Mouse (Mus musculus): ENCODE data around the gene Msl2.

Msl2 gene

DNA sequence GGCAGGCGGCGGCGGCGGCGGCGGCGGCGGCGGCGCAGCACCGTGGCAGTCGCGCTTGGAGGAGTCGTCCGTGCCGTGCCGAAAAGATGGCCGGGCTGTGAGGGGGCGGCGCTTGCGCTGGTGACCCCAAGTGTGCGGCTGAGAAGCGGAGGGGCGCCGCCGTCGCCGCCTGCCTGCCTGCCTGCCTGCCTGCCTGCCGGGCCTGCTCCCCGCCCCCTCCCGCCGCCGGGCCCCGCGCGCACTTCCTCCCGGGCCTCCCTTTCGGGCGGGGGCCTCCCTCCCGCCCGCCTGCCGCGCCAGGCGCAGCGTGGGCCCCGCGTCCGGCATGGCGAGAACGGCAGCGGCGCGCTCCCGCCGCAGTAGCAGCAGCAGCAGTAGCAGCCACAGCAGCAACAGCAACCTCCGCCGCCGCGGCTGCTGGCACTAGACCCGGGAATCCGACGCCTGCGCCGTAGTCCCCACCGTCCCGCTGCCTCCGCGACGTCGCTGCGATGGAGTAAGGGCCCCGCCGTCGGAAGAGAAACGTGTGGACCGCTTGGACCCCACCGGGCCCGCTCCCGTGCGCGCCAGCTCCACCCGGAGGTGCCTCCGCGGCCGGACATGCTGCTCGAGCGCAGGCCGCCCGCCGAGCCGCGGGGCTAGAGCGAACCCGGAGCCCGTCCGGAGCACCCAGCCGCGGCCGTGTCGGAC is 576 bp downstream of the Msl2 start:
- no peak for DNase-seq (ENCODE audit: low read depth, low spot score)

DNA sequence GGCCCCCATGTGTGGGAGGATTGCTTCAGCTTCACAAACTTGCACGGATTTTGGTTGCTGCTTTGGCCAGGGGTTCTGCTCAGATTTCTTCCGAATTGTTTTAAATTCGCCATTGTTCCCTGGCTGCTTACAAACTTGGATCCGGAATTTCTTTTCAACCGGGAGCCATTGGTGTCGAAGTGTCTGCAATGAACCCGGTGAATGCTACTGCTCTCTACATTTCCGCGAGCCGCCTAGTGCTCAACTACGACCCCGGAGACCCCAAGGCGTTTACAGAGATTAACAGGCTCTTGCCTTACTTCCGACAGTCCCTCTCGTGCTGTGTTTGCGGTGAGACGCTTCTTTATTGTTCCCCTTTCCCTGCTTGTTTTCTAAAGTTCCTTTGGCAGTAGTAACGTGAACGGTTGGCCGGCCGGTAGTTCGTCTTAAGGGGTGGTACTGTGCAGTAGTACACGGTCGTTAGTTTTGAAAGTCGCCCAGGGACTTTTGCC is 1.2 kb downstream of the Msl2 start:
- no peak for DNase-seq (ENCODE audit: low read depth, low spot score)

DNA sequence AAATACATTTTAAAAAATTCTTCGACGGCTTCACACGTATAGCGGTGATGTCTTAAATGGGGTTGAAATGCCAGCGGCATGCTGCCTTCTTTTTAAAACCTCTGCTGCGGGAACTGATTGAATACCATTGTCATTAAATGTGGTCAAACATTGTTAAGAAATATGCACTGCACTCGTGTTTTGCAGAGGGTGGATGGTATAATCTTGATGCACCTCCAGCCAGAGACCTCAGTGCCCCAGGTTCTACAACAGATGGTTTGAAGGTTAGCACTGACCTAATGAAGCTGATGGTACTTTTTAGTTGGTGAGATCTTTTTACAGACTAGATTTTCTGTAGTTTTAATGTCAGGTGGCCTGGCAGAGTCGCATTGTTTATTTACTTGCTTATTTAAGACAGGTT is 1.8 kb downstream of the Msl2 start:
- no peak for DNase-seq (ENCODE audit: low read depth, low spot score)

DNA sequence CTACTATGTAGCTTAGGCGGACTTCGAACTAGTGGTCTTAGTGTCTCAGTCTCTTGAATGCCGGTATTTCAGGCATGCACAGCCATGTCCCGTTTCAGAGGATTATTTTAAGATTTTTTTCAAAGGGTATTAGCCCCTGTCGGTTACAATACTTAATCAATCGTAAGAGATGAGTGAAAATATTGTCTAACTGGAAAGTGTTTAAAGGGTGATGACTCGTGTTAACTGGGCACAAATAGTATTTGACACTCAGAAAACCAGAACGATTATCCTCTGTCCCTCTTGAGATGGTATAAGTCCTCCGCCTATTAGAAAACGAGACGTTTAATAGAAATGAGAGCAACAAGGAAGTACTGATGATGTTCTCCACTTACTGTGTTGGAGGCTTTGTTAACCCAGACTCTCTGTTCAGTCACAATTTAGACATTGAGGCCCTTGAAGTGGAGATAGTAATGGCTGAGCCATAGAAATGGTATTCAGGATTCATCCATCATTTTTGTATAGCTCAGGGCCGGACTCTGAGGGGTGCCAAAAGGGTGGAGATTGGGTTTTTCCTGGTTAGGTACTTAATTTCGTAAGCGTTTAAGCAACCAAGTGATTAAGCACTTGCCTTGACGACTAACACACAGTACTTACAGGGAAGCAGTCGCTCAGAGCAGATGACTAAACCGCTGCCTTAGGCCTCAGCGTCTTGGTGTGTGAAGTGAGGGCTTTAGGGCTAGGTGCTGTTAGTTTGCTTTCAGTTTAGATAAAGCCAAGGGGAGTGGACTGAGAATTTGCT is 2.4 kb downstream of the Msl2 start:
- DNase-seq (ENCODE audit: low read depth, low spot score), result no peak

DNA sequence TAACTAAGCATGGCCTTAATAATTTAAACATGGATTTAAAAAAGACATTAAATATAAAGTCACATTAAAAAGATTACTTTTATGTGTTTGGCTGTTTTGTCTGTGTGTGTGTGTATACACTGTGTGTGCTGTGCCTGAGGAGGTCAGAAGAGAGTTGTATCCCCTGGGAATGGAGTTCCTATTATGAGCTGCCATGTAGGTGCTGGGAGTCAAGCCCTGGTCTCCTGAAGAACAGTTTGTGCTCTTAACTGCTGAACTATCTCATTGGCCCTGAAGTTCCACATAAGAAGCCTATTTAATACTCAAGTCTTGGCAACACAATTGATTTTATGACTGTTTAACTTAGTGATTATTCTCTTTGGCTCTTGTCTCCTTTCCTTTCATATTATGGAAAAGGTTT is 3.6 kb downstream of the Msl2 start:
- DNase-seq (ENCODE audit: low read depth, low spot score), result no peak

DNA sequence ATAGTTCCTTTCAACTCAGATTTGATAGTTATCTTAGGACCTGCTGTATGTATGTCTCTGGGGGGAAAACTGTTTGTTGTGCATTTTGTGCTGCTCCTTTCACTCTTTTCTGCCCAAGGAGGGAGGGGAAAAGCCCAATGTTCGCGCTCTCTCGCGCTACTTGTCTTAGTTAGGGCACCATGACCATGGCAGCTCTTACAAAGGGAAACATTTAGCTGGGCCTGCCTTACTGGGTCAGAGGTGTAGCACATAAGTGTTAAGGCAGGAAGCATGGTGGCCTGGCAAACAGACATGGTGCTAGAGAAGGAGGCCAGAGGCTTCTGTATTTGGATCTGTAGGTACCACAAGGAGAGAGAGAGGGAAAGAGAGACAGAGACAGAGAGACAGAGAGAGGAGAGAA is 4.7 kb downstream of the Msl2 start:
- no peak for DNase-seq (ENCODE audit: low read depth, low spot score)

DNA sequence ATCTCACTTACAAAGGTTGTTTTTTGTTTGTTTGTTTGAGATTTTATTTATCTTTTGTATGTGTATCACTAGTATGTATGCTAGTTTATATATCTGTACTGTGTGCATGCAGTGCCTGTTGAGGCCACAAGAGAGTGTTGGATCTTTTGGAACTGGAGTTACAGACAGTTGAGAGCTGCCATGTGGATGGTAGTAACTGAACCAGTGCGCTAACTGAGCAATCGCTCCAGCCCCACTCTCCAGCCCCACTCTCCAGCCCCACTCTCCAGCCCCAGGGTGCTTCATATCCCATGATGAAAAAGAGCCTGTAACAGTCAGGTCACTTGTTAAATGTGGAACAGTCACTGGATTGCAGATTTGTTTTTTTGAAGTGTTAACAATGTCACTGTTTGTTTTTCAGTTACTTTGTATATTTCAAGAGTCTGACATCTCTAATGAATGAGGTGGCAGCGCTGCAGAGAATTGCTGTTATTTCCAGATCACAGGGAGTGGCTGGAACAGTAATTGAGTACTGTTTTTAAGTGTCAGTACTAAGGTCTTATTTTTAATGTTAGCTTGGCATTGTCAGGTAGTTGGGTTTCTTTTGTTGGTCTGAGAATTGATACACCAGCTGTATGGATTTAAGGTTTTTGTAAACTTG is 6.3 kb downstream of the Msl2 start:
- DNase-seq (ENCODE audit: low read depth, low spot score), result no peak

DNA sequence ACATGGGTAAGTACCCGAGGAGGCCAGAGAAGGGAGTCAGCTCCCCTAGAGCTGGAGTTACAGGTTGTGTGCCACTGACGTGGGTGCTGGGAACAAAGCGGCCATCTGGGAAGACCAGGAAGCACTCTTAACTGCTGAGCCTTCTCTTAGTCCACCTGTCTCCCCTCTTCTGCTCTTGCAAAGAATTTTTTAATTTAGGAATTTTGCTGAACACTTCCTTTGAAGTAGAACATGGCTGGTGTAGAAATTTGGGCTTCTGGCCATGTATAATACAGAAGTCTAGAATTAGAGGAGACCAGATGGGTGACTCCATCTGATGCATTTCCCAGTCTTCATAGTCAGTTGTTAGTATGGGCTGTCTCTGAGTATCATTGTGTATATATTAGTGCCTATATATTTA is 9.8 kb downstream of the Msl2 start:
- DNase-seq (ENCODE audit: low read depth, low spot score), result no peak

DNA sequence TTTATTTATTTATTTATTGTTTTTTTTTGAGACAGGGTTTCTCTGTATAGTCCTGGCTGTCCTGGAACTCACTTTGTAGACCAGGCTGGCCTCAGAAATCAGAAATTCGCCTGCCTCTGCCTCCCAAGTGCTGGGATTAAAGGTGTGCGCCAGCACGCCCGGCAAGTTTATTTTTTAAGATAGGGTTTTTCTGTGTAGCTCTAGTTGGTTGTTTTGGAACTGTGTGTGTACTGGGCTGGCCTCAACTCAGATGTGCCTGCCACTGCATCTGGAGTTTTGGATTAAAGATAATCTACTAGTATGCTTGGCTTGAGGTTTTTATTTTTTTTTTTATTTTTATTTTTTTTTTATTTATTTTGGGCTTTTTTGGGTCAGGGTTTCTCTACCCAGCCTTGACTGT is 21.5 kb downstream of the Msl2 start:
- DNase-seq (ENCODE audit: low read depth, low spot score), result no peak

DNA sequence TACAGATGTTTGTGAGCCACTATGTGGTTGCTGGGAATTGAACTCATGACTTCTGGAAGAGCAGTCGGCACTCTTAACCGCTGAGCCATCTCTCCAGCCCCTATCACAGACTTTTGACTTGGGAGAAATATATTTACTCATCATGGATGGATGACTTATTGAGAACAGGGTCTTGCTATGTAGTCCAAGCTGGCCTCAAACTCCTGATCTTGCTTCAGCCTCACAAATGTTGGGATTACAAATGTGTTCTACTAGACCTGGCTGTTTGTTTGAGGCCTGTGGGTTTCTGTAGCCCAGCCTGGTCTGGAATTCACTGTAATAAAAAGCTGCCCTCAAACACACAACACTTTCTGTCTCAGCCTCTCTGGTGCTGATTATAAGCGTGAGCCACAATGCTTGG is 22.6 kb downstream of the Msl2 start:
- DNase-seq (ENCODE audit: low read depth, low spot score), result no peak

DNA sequence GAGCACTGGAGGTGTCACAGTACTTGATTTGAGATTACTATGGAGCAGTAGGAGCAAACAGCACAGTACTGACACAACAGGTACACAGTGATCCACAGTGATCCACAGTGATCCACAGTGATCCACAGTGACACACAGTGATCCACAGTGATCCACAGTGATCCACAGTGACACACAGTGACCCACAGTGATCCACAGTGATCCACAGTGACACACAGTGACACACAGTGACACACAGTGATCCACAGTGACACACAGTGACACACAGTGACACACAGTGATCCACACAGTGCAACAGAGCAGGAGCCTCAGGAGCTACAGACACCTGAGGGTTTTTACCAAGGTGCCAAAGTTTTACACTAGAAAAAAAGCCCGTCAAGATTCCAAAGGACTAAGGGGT is 23.6 kb downstream of the Msl2 start:
- DNase-seq (ENCODE audit: low read depth, low spot score), result no peak

DNA sequence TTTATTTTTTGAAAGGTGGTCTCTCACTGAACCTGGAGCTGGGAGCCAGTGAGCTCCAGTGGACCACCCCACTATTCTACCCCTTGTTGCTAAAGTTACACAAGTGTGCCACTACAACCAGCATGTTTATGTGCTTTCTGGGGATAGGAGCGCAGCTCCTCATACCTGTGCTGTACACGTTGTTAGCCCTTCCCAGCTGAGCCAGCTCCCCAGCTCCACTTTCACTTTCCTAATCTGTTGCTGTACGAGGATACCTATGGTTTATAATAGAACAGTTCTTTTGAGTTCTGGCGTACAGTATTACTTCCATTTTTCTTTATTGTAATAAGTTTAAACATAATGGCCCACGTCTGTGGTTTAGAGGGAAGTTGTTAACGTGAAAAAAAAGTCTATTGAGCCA is 25.5 kb downstream of the Msl2 start:
- DNase-seq (ENCODE audit: low read depth, low spot score), result no peak

DNA sequence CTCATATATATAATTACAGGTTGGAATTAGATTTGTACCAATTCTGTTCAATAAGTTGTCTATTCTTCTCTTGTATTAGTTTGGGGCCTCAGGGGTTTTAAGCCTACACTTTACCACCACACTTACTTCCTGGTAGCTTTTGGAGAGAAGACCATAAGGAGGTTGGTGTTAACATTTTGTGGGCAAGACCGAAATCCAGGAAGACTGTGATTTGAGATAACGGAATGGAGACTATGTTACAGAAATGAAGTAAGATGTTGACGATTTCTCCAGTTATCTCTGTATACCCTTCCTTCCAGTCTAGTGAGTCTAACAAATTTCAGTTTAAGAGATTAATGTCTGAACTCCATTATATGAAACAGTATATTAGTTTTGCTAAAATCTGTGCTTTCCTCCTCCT is 26.3 kb downstream of the Msl2 start:
- no peak for DNase-seq (ENCODE audit: low read depth, low spot score)

DNA sequence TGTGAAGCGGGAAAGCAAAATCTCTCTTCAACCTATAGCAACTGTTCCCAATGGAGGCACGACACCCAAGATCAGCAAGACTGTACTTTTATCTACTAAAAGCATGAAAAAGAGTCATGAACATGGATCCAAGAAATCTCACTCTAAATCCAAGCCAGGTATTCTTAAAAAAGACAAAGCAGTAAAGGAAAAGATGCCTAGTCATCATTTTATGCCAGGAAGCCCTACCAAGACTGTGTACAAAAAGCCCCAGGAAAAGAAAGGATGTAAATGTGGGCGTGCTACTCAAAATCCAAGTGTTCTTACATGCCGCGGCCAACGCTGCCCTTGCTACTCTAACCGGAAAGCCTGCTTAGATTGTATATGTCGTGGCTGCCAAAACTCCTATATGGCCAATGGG is 27.6 kb downstream of the Msl2 start:
- no peak for DNase-seq (ENCODE audit: low read depth, low spot score)

DNA sequence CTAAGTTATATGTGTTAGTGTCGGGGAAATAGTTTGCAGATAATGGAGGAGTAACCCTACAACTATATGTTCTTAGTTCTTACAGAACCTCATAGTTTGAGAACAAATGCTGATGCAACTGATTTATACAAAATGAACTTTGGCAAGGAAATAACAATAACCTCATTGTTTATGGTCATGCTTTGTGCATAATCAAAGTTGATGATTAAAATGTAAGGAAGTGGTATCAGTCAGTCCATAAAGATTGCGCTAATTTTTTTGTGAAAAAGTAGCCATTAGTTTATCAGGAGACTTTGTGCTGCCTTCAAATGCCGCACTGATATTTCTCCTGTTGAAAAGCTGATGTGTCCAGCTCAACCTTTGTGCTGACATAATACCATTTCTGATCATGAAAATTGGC is 28.4 kb downstream of the Msl2 start:
- DNase-seq (ENCODE audit: low read depth, low spot score), result no peak

DNA sequence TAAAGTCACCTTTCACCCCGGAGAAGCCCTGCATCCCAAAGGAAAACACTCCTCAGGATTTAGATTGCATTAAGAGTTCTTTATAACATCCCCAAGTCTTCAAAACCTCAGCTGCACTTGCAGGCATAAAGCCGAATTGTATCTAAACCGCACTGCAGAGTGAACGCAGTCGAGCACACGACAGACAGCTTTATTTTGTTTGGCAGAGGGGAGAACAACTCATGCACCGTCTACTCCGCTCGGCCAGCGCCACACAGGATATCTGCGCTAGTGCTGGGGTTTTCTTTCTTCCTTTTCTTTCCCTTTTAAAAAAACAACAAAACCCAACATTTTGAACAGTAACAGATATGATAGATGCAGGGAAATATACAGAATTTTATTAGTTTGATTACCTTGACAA is 31.0 kb downstream of the Msl2 start:
- no peak for DNase-seq (ENCODE audit: low read depth, low spot score)

DNA sequence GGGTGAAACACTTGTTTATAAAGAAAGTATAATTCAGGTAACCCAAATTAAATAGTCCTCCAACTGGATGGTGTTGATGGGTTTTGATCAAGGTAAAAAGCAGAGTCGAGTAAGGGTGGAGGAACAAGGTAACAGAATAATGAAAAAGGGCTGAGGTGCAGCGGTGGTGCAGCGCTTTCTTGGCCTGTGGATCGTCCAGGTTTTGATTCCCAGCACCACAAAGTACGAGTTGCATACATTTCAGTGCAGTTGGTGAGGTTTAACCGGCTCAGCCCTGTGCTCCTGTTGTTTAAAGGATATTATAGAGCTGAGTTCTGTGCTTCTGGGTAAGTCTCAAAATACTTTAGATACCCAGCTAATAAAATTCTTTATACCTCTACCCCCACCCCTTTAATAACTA is 31.8 kb downstream of the Msl2 start:
- DNase-seq (ENCODE audit: low read depth, low spot score), result no peak

DNA sequence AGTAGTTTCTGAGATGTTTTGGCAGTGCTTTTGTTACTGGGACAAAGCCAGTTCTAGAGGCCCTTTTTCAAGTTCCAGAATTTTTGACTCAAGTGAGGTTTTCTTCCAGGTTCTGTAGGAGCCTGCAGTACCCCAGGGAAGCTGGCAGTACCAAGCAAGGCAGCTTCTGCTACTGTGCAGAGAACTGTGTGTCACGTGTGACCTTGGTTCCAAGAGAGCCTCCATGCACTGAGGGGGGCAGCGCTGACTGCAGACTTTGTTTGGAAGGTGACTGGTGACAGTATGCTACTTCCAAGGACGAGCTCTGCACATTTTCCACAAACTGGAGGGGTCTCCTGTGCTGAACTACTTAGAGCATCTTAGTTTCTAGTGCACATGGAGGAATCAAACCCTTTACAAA is 33.5 kb downstream of the Msl2 start:
- DNase-seq (ENCODE audit: low read depth, low spot score), result no peak

DNA sequence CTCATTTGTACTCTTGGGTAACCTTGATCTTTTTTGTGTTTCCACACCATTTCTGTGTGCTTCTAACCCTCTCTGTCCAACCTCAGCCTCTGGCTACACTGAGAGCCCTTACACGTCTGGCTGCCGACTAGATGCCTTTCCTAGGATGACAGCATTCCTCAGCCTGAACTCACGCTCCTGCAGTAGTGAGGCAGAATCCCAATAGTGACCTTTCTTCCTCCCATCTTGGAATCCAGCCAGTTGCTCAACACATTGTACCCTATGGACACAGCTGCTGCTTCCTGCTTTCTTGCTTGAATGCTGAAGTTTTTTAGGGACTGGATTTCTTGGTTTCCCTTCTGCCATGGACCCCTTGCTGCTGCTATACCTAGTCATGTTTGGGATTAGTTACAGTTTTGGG is 36.1 kb downstream of the Msl2 start:
- DNase-seq (ENCODE audit: low read depth, low spot score), result no peak

DNA sequence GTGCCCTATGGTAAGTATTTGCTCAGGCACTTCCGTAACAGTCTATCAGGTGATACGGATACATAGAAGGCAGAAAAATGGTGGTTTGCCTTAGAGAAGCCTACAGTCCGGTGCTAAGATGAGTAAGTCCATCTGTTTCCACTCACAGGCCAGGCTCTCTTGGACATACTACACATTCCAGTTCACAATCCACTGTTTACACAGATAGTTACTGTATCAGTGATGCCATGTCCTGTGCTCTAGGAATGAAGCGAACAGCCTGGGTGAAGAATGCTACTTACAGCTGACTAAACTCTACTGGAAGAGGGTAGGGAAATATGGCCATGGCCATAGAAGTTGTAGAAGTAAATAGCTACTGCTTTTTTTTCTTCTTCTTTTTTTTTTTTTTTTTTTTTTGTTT is 39.4 kb downstream of the Msl2 start:
- no peak for DNase-seq (ENCODE audit: low read depth, low spot score)

DNA sequence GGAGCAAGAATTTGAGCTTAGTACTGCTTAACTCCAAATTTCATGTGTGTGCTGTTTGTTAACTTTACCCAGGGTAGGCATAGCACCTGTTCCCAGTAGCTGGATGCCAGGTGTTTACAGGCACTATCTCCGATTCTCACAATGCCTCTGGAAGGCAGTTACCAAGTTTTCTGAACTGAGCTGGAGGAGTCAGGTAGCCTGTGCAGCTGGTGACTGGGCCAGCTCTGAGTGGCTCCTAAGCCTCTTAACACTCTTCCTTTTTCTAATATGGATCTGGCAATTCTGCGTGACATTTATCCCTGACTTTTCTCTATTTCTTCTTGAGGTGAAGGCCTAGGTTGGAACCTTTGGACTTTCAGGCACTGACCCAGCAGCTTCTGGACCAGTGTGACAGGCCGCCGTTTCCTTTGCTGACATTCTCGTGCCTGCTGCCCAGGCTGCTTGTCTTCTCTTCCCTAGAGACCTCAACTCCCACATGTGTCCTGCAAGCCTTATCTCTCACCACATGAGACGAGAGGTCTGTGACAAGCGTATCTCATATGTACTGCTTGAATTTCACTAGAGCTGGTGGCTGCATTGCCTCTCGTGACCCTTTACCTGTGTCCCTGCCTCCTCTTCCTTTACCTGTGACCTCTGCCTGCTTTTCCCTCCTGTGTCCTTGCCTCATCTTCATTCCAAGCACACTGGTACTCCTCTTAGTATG is 40.4 kb downstream of the Msl2 start:
- no peak for DNase-seq (ENCODE audit: low read depth, low spot score)

DNA sequence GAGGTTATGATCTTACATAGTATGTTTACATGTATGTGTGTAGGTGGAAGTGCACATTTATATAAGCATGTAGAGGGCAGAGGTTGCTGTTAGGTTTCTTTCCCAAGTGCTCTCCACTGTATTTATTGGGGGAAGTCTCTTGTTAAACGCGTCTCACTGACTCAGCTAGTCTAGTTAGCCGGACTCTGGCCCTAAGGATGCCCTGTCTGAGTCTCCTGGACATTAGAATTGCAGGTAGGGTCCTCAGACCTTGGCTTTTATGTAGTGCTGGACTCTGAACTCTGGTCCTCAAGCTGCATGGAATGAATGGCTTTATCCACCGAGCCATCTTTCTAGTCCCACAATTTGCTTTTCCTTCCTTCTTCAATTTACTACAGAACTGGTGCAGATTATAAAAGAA is 69.7 kb downstream of the Msl2 start:
- no peak for DNase-seq (ENCODE audit: low read depth, low spot score)
